Mouse (Mus musculus): ENCODE measurements around the gene Vat1. TPM values are rescaled to one million over a fixed set of nuclear protein-coding genes. Genes with fewer than 3 reads are reported as not detected.

Gene Vat1
- polyA plus RNA-seq, 1 experiment = 140 TPM

Other genes starting within 250 kb of the Vat1 start
- gene Ezh1, start 239.8 kb downstream of the Vat1 start, polyA plus RNA-seq (2012; rRNA removed) = 39.4 and 46.5 TPM in 2 replicates
- 97.9 and 146 TPM in 2 replicates for gene Ramp2, start 220.2 kb downstream of the Vat1 start, polyA plus RNA-seq (2012; rRNA removed)
- gene Vps25, start 212.5 kb downstream of the Vat1 start, polyA plus RNA-seq (2012; rRNA removed) = 99.1 and 108 TPM in 2 replicates
- 9.5 and 14.6 TPM in 2 replicates for gene Wnk4, start 205.7 kb downstream of the Vat1 start, polyA plus RNA-seq (2012; rRNA removed)
- 0.75 and 0.88 TPM in 2 replicates for gene Cntd1, start 187.2 kb downstream of the Vat1 start, polyA plus RNA-seq (2012; rRNA removed)
- gene Coa3, start 187.1 kb downstream of the Vat1 start, polyA plus RNA-seq (2012; rRNA removed) = 157 and 167 TPM in 2 replicates
- gene Becn1, start 163.9 kb downstream of the Vat1 start, polyA plus RNA-seq (2012; rRNA removed) = 122 and 158 TPM in 2 replicates
- 51.5 and 57.8 TPM in 2 replicates for gene Psme3, start 150.0 kb downstream of the Vat1 start, polyA plus RNA-seq (2012; rRNA removed)
- gene Aoc2, start 141.2 kb downstream of the Vat1 start, polyA plus RNA-seq (2012; rRNA removed) = 3.2 and 3.6 TPM in 2 replicates
- 306 and 337 TPM in 2 replicates for gene Aoc3, start 135.6 kb downstream of the Vat1 start, polyA plus RNA-seq (2012; rRNA removed)
- gene G6pc, start 98.7 kb downstream of the Vat1 start, polyA plus RNA-seq (2012; rRNA removed) = 0.32 and 0.80 TPM in 2 replicates
- gene Aarsd1, start 48.6 kb downstream of the Vat1 start, polyA plus RNA-seq (2012; rRNA removed) = 30.4 and 33.7 TPM in 2 replicates
- gene Gm27029, start 41.4 kb downstream of the Vat1 start, polyA plus RNA-seq (2012; rRNA removed) = 0.19 and 0.34 TPM in 2 replicates
- 25.6 and 26.5 TPM in 2 replicates for gene Rundc1, start 41.1 kb downstream of the Vat1 start, polyA plus RNA-seq (2012; rRNA removed)
- 12.3 and 15.3 TPM in 2 replicates for gene Ptges3l, start 40.9 kb downstream of the Vat1 start, polyA plus RNA-seq (2012; rRNA removed)
- gene Rpl27, start 23.9 kb downstream of the Vat1 start, polyA plus RNA-seq (2012; rRNA removed) = 406 and 583 TPM in 2 replicates
- 45.9 and 61.9 TPM in 2 replicates for gene Ifi35, start 17.8 kb downstream of the Vat1 start, polyA plus RNA-seq (2012; rRNA removed)
- 16.3 and 21.6 TPM in 2 replicates for gene Rnd2, start 1.2 kb downstream of the Vat1 start, polyA plus RNA-seq (2012; rRNA removed)
- gene Brca1, start 85.7 kb upstream of the Vat1 start, polyA plus RNA-seq (2012; rRNA removed) = 0.39 and 0.46 TPM in 2 replicates
- gene Nbr1, start 85.9 kb upstream of the Vat1 start, polyA plus RNA-seq (2012; rRNA removed) = 96.8 and 109 TPM in 2 replicates
- 37.0 and 71.6 TPM in 2 replicates for gene Tmem106a, start 116.0 kb upstream of the Vat1 start, polyA plus RNA-seq (2012; rRNA removed)
- 0.16 TPM in 1 of 2 replicates, not detected in the other for gene Gm11634, start 133.0 kb upstream of the Vat1 start, polyA plus RNA-seq (2012; rRNA removed)
- 23.7 and 25.3 TPM in 2 replicates for gene Rdm1, start 161.0 kb upstream of the Vat1 start, polyA plus RNA-seq (2012; rRNA removed)
- gene Arl4d, start 199.3 kb upstream of the Vat1 start, polyA plus RNA-seq (2012; rRNA removed) = 18.8 and 26.6 TPM in 2 replicates